Mouse (Mus musculus) heart, adult 8-10 months (tissue): ENCODE data around the gene Gnai2. TPM values are rescaled to one million over a fixed set of nuclear protein-coding genes. Genes with fewer than 3 reads are reported as not detected.
"Not testable (repeated sequence)": the region's sequence is repeated elsewhere in the genome, so short reads cannot be mapped to it uniquely, and the experiment has no call there.

Experiments used
- DNase-seq: peaks from one replicate; pipeline ENCODE4 v3.0.0; 2022; ENCODE audit warnings: low spot score
- total RNA-seq, 4 experiments: library from RNA; stranded (reverse); gene quantifications; 2 replicates each; pipeline ENCODE4 v1.2.4; 2022

Gene Gnai2
- total RNA-seq, 4 experiments from 2014 or later: 227 to 299 (median 259) TPM

DNA sequence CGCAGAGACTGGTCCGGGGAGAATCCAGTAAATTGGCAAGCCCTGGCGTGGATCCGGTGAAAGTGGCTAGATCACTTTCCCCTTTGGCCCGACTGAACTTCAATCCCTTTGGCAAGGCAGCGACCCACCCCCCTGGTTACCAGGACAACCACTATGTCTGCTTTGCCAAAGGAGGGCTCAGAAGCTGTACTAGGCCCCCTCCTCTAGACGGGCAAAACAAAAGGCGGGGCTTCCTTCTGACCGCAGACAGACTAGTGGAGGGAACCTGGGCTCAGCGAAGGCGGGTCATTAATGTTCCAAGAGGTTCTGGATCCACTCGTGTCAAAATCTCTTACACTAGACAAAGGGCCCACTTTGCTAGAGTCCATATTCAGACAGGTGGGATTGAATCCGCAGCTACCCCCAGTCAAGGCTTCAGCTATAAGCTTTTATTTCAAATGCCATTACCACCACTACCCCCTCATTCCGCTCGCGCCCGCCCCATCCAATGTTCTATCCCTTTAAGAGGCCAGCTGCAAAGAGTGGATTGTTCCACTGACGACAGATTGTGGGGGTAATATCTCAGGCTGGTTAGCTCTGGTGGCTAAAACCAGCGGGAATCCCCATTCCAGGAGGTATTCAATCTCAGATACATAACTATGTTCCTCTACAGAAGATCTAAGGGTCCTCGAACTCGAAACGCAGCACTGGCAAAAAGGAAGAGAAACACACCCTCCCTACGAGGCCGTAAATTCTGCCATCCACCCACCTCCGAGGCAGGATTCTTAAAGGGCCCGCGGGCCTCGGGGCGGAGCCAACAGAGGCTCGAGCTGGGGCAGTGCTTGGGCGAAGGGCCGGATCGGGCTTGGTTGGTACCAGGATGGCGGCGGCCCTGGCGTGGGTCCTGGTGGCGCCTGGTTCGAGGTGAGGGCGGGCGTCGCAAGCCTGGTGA lies 66.6 kb downstream of the Gnai2 start:
- peak; percentile 86 for DNase-seq

DNA sequence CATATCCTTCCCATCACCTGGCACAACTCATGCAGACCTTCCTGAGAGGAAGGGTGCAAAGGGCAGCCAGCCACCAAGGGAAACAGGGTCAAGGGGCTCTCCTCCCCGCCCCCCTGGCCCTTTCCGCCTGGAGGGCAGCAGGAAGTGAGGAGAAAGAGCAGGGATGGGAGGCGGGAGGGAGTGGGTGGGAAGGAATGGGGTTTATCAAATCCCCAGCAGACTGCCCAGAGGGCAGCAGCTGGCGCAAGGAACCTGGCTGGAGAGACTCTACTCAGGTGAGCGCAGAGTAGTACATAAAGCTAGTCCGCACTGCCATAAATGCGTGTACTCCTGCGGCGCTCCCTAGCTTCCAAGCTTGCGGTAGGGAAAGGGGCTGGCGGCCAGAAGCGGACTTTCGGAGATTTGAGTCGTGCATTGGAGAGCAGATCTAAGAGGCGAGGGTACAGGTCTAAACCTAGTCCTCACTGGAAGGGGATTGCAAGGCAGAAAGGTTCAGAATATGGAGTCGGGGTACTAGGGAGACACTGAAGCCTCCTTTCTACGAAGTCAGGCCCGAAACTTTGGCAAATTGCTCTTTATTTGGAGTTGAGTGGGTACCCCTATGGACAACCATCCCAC lies 67.4 kb downstream of the Gnai2 start, which contains the start of gene Hyal2:
Gene Hyal2, plus strand, starts transcription at position 244 of the 618 bp plus-strand sequence.
- DNase-seq: no peak

DNA sequence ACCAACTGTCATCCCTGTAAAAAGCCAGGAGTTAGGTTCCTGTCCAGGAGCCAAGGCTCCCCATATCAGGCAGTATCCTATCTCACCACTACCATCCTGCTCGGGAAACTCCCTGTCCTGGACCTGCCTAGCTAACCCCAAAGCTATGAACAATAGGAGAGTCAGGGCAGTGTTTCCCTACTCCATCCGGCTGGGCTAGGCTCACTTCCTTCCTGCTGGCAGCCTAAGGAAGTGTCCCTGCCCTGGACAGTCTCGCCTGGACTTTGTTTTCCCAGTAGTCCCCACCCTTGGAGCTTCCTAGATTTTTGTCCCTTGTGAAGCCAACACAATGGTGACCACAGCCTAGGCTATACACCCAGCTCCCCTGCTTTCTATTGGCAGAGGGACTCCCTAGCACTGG lies 68.3 kb downstream of the Gnai2 start:
- peak; percentile 87 for DNase-seq

DNA sequence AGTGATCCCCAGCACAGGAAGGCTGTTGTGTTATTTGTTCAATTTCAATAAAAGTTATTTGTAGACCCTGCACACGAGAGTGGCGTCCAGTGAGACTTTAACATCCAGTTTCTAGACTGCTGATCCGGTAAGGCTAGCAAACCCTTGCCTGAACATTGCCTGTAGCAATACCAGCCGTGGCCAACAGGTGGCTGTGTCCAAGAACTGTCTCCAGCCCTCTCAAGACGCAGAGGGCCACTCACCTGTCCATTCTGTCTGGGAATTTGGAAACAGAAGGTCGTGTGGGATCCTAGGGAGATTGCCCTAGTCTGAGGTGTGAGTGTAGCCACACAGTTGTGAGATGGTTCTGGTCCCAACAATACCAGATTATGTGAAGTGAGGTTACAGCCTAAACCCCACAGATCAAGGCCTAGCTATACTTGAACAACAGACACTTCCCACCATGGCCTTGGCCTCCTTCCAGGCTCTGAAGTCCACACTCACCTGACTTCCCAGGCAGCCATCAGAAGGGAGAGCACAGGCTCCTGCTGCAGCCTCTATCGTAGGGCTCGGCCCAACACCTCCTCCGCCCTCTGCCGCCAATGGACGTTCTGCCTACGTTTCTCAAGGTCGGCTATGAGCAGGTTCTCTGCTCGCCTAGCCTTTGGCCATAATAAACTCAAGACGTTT lies 69.0 kb downstream of the Gnai2 start:
- peak; percentile 85 for DNase-seq

DNA sequence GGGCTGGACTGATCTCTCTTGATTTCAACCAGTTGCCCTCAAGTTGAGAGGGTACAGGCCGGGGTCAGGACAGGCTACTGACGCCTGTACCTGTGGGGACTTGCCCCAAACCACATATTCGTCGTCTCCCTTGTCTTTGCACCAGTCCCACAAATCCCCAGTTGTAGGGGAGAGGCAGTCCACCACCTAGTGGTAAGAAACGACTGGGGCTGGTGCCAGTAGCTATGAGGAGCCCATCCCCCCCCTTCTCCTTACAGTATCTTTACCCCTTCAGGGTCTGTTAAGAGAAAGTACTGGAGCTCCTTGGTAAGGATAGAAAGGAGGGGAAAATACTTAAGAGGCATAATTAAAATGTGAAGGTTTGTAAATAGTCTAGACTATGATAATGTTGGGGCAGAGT lies 69.6 kb downstream of the Gnai2 start:
- DNase-seq: not testable (repeated sequence)

Other genes starting within 250 kb of the Gnai2 start
- 10 to 100 TPM; 10.4 to 18.4 (median 12.3) TPM for gene Cacna2d2, start 235.8 kb downstream of the Gnai2 start, total RNA-seq
- 10 to 100 TPM; 21.2 to 25.6 (median 22.2) TPM for gene Tmem115, start 101.4 kb downstream of the Gnai2 start, total RNA-seq
- 1 to 10 TPM; 5.1 to 6.3 (median 5.4) TPM for gene Cyb561d2, start 93.2 kb downstream of the Gnai2 start, total RNA-seq
- gene Nprl2, start 93.1 kb downstream of the Gnai2 start, total RNA-seq: 10 to 100 TPM; 18.4 to 22.6 (median 21.2) TPM
- under 1 TPM in 2 of 4 experiments, not detected in 2; 0.35 to 0.40 TPM for gene Zmynd10, start 88.1 kb downstream of the Gnai2 start, total RNA-seq
- 10 to 100 TPM; 12.9 to 14.9 (median 14.4) TPM for gene Rassf1, start 83.8 kb downstream of the Gnai2 start, total RNA-seq
- 10 to 100 TPM; 40.0 to 46.9 (median 40.2) TPM for gene Tusc2, start 72.1 kb downstream of the Gnai2 start, total RNA-seq
- gene Hyal2, start 67.4 kb downstream of the Gnai2 start, total RNA-seq: 10 to 100 TPM; 31.2 to 45.8 (median 40.6) TPM
- 1 to 10 TPM; 4.6 to 6.6 (median 5.1) TPM for gene Hyal1, start 58.4 kb downstream of the Gnai2 start, total RNA-seq
- gene Naa80, start 56.5 kb downstream of the Gnai2 start, total RNA-seq: 10 to 100 TPM; 18.8 to 24.3 (median 21.1) TPM
- under 1 TPM; 0.20 to 0.72 (median 0.25) TPM for gene Hyal3, start 54.5 kb downstream of the Gnai2 start, total RNA-seq
- 10 to 100 TPM; 43.7 to 58.2 (median 47.5) TPM for gene Ifrd2, start 47.7 kb downstream of the Gnai2 start, total RNA-seq
- 10 to 100 TPM; 21.1 to 33.0 (median 24.2) TPM for gene Sema3b, start 26.1 kb downstream of the Gnai2 start, total RNA-seq
- gene Slc38a3, start 34.2 kb upstream of the Gnai2 start, total RNA-seq: 10 to 100 TPM; 62.8 to 91.0 (median 81.6) TPM
- gene Gnat1, start 44.3 kb upstream of the Gnai2 start, total RNA-seq: not detected
- gene Sema3f, start 75.1 kb upstream of the Gnai2 start, total RNA-seq: 10 to 100 TPM; 11.9 to 16.5 (median 14.3) TPM
- 10 to 100 TPM; 34.0 to 45.4 (median 39.7) TPM for gene Rbm5, start 135.6 kb upstream of the Gnai2 start, total RNA-seq
- 10 to 100 TPM; 24.8 to 31.0 (median 27.6) TPM for gene Rbm6, start 237.9 kb upstream of the Gnai2 start, total RNA-seq